Mouse (Mus musculus) hematopoietic multipotent progenitor cell, adult 10-12 weeks (in vitro differentiated cells): Measurements from ENCODE around the gene Actl11. TPM values are rescaled to one million over a fixed set of nuclear protein-coding genes. Genes with fewer than 3 reads are reported as not detected.

Experiments used
- polyA plus RNA-seq: library from polyadenylated mRNA; stranded (reverse); fragments of >175 nt; gene quantifications from 2 replicates; pipeline ENCODE4 v1.2.3, GENCODE M21; 2012; ENCODE audit warnings: low replicate concordance

Actl11 gene
- polyA plus RNA-seq, result not detected in 2 replicates

DNA sequence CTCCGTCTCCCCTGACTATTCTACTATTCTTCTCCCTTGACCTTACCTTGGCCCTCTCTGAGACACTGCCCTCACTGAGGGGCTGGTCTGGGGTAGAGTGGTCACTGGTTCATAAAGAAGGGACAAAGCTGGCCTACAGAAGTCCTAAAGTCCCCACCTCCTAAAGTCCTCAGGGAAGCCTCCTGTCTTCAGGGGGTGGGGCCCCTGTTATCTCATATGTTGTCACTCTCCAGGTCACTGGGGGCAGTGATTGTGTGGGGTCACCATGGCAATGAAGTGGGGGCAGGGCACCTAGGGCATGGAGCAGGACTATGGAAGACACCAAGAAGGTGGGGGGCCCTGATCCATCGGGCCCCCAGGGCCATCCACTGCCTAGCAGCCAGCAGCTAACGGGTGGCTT is at the start of gene Actl11:
Gene Actl11 (plus strand): TSS at position 301 of the 400 bp plus-strand sequence.

DNA sequence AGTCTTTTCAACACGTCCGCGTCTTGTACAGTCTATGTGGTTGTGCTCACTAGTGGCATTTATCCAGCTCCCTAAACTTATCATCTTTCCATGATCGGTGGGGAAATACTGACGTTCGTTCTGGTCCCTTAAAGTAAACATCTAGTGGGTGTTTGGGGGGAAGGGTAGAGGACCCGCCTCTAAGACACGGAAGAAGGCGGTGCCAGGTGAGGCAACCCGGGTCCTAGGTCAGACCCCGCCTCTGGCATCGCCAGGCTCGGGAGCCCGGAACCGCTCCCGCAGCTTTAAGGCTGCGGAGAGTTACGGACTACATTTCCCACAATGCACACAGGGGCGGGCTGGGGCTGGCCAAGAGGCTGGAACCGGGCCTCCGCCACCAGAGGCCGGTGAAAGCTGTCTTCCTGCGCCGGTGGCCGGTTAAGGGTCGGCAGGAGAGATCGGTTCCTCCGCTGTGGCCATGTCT is 40.4 kb upstream of the Actl11 start, which contains the start of gene Mon1a:
Gene Mon1a (plus strand): TSS at position 348 of the 463 bp plus-strand sequence.

DNA sequence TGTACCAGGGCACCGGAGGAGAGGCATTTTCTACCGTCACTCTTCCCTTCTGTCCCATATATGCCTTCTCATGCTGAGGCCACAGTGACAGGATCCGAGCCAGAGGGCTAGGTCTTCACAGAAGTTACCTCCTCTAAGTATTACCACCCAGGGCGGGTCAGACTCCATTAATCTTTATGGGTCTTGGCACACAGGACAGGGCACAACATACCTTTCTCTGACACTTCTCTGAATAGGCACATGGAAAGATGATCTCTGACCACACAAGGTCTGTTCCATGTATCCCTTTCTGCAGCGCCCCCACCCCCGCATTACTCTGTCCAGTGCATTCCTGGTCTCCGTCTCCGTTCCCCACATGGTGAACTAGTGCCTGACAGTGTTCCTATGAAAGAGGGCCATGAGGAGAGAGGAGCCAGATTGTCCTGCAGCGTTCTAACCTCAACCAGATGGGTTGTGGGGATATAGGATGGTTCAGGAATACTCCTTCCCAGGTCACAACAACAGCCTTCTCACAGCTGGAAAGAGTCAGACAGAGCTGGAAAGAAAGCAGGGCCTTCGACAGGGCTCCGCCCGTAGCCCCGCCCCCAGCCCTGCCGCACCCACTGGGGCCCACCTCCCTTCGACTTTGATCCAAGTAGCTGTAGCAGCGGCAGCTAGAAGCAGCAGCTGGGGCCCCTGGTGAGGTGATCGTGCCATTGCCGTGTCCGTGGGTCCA is 21.9 kb upstream of the Actl11 start, which contains the start of gene Mst1r:
Gene Mst1r (plus strand): TSS at position 622 of the 715 bp plus-strand sequence.

DNA sequence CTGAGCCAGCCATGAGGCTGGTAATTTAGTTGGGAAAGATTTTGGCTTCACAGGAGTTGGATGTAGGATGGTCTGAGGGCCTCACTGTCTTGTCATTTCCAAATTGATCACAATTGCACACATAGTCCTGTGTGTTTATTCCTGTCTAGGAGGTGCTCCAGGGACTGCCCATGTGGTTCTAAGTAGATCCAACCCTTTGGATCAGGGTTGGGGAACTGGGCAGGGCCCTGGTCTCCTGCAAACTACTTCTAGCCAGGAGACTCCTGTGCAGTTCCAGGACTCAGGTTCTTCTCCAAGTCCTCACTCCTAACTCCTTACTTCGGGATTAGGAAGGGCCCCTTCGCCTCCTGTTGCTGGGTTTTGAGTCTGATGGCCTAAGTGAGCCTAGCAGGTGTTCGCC is 7.1 kb downstream of the Actl11 start, which contains the start of gene Camkv:
Gene Camkv (plus strand): TSS at position 301 of the 400 bp plus-strand sequence.

DNA sequence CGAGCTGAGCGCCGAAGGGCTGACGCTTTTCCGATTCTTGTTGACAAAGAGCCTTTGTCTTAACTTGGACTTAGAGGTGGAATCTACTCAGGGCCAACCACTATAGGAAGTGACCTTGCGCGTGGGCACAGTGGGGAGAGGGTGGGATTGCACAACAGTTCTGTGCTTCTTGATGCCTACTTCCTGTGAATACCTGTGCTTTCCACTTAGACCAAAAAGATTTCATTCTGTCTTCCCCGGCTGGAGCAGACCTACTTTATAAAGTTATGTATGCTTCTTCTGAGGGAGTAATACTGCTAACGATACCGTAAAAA is 21.6 kb downstream of the Actl11 start, which contains the start of gene Traip:
Gene Traip (plus strand): TSS at position 215 of the 314 bp plus-strand sequence.

DNA sequence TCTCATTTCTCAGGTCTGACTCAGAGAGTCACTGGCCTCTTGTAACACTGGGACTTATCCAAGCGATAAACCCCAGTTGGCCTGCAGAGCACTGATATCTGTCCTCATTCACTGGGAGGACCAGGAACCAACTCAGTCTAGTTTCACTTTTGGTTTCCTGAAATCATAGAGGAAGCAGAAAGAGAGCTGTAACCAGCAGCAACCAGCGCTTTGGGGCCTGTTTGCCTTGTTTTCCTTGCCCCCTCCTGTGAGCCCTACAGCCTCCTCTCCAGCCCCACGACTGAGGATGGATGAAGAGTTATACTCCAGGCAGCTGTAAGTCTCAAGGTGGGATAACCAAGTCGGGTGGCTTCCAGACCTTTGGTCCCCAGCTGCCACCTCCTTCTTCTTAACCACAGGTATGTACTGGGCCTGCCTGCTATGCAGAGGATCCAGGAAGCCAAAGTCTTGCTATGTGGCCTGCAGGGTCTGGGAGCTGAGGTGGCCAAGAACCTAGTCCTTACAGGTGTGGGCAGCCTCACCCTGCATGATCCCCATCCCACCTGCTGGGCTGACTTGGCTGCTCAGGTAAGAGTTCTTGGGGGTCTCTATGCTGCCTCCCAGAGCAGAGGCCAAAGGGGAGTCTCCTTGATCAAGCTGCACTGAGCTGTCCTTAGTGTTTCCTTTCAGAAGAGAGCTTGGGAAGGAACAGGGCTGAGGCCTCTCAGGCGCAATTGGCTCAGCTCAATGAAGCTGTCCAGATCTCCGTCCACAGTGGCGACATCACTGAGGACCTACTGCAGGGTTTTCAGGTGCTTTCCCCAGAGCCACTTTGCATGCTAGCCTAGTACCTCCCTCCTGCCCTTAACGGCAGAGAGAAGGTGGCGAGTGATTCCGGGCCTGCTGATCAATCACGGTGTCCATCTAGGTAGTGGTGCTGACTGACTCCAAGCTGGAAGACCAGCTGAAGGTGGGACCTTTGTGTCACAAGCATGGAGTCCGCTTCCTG is 47.4 kb downstream of the Actl11 start, which contains the start of gene Uba7:
Gene Uba7 (plus strand): TSS at position 107 of the 988 bp plus-strand sequence.

Other genes starting within 250 kb of the Actl11 start
- gene Gnat1, start 248.8 kb upstream of the Actl11 start, polyA plus RNA-seq, result not detected in 2 replicates
- 3.2 and 4.7 TPM in 2 replicates for gene Sema3f, start 218.0 kb upstream of the Actl11 start, polyA plus RNA-seq
- gene Rbm5, start 157.5 kb upstream of the Actl11 start, polyA plus RNA-seq, result 53.7 and 57.1 TPM in 2 replicates
- gene Rbm6, start 55.2 kb upstream of the Actl11 start, polyA plus RNA-seq, result 19.8 and 30.5 TPM in 2 replicates
- gene Mon1a, start 40.3 kb upstream of the Actl11 start, polyA plus RNA-seq, result 22.0 and 22.8 TPM in 2 replicates
- gene Mst1r, start 21.6 kb upstream of the Actl11 start, polyA plus RNA-seq, result 0.63 and 3.7 TPM in 2 replicates
- 0.03 and 0.10 TPM in 2 replicates for gene Camkv, start 7.2 kb downstream of the Actl11 start, polyA plus RNA-seq
- 0.30 and 1.8 TPM in 2 replicates for gene Traip, start 21.7 kb downstream of the Actl11 start, polyA plus RNA-seq
- gene Uba7, start 47.0 kb downstream of the Actl11 start, polyA plus RNA-seq, result 56.6 and 109 TPM in 2 replicates
- 0.22 TPM in 1 of 2 replicates, not detected in the other for gene Gm20661, start 54.6 kb downstream of the Actl11 start, polyA plus RNA-seq
- gene Inka1, start 57.4 kb downstream of the Actl11 start, polyA plus RNA-seq, result 11.6 and 13.4 TPM in 2 replicates
- gene Cdhr4, start 64.0 kb downstream of the Actl11 start, polyA plus RNA-seq, result 0.15 TPM in 1 of 2 replicates, not detected in the other
- 0.58 TPM in 1 of 2 replicates, not detected in the other for gene Gm20662, start 67.9 kb downstream of the Actl11 start, polyA plus RNA-seq
- 163 and 228 TPM in 2 replicates for gene Ip6k1, start 74.0 kb downstream of the Actl11 start, polyA plus RNA-seq
- 4.6 and 5.8 TPM in 2 replicates for gene Gmppb, start 120.8 kb downstream of the Actl11 start, polyA plus RNA-seq
- gene Amigo3, start 124.7 kb downstream of the Actl11 start, polyA plus RNA-seq, result 0.22 and 0.61 TPM in 2 replicates
- gene Mst1, start 152.0 kb downstream of the Actl11 start, polyA plus RNA-seq, result 0.10 and 1.0 TPM in 2 replicates
- gene Rnf123, start 154.9 kb downstream of the Actl11 start, polyA plus RNA-seq, result 83.2 and 287 TPM in 2 replicates
- gene Apeh, start 166.1 kb downstream of the Actl11 start, polyA plus RNA-seq, result 50.4 and 78.3 TPM in 2 replicates